Mouse (Mus musculus): ENCODE measurements around the gene Aaas. TPM values are rescaled to one million over a fixed set of nuclear protein-coding genes. Genes with fewer than 3 reads are reported as not detected.

Gene Aaas
- polyA plus RNA-seq (2015; fragmentation: Nextera tagmentation; extraction: Ambion mirVana), result 72.9 and 80.6 TPM in 2 replicates

DNA sequence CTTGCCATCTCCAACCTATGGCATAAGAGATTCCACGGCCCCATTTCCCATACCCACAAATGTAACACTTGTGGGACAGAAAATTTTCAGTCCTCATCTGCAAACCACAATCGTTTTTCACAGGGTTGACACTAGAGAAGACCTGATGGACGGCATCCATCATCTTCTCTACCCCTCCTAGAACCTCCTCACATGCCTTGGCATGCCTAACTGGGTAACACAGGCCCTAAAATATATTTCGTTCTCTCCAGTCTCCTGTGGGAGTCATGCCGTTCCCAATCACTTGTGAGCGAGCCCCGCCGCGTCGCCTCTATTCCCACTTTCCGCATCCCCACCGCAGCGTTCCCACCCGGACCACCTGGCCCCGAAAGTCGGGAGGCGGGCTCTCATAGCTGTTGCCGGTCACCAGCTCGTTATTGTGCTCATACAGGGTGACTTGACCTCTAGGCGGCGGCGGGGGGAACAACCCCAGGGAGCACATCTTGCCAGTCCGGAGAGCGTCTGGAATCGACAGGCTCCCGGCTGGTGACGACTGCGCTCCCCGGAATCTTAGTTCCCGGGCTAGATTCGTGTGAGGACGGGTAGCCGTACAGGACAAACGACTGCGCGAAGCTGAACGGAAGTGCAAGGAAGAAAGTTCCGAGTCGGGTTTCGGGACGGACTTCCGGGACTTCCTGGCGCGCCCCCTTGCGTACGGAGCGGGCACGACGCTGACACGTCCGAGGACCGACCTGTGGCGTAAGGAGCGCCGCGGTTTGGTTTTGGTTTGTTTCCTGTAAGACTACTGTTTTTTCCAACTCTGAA lies at the start of gene Aaas:
Gene Aaas (minus strand): TSS at position 634 of the 804 bp plus-strand sequence.
- WGBS, result under 1% methylated on average over 56 of the region's 56 CpGs
- no peaks in the 10 kb centered on the region for H3K9me3 ChIP-seq

GRCm38 (mm10) chr15:102399229-102400221 lies 49.0 kb upstream of the Aaas start:
- peak overlapping the region; percentile 76 for H3K9ac ChIP-seq
- ATAC-seq (ENCODE audit: insufficient number of reproducible peaks, insufficient read depth, low FRiP score, low TSS enrichment, low read depth), result peak; percentile 68; the same call in 1 of the 2 replicates
- peaks cover 27% of the 10 kb centered on the region for H3K4me1 ChIP-seq
- H3K27ac ChIP-seq, result peak overlapping the region; percentile 89
- peak overlapping the region; percentile 80 for H3K4me2 ChIP-seq
- no peaks in the 10 kb centered on the region for H3K36me3 ChIP-seq
- peak overlapping the region; percentile 49 for H3K4me3 ChIP-seq
- H3K27me3 ChIP-seq, result no peaks in the 10 kb centered on the region
- WGBS, result 3% methylated on average over 34 of the region's 34 CpGs
- H3K9me3 ChIP-seq, result no peaks in the 10 kb centered on the region

More for the DNA sequence above, at the start of gene Aaas:
- H3K4me1 ChIP-seq, result peaks cover 16% of the 10 kb centered on the region
- peak within 1 kb of the TSS; percentile 81 for H3K4me2 ChIP-seq
- H3K27me3 ChIP-seq, result no peaks in the 10 kb centered on the region
- H3K9ac ChIP-seq, result peak within 1 kb of the TSS; percentile 88
- peak; percentile 78; the same call in 1 of the 2 replicates for ATAC-seq (ENCODE audit: insufficient number of reproducible peaks, insufficient read depth, low FRiP score, low TSS enrichment, low read depth)
- H3K4me3 ChIP-seq, result peak within 1 kb of the TSS; percentile 83
- peaks cover 26% of the 10 kb centered on the region for H3K36me3 ChIP-seq
- H3K27ac ChIP-seq, result peak within 1 kb of the TSS; percentile 86

DNA sequence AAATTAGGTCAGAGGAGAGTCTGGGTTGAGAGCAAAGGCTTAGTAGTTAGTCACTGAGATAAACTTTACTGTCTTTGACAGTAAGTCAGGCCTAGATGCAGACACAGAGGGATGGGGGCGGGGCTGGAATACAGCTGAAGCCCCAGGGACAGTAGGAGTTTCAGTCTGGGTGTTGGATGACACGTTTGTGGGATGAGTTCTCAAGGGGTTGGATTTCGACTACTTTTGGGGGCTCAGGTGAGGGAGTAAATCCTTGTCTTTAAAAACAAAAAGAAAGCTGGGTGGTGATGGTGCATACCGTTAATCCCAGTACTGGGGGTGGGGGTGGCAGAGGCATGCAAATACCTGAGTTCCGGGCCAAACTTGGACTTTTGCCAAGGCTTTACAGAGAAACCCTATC lies 48.1 kb upstream of the Aaas start:
- Histone ChIP-seq H3K4me3 (peak overlapping the region; percentile 49; the same call in 1 of the 2 replicates), H3K27ac (peak overlapping the region; percentile 89; the same call in 1 of the 2 replicates), H3K9me3 (no peaks in the 10 kb centered on the region), H3K4me2 (peak overlapping the region; percentile 80), H3K36me3 (no peaks in the 10 kb centered on the region), H3K4me1 (peaks cover 27% of the 10 kb centered on the region), H3K9ac (no peak overlapping the region), H3K27me3 (no peaks in the 10 kb centered on the region)
- 19% methylated on average over 5 of the region's 5 CpGs for WGBS
- no peak for ATAC-seq (ENCODE audit: insufficient number of reproducible peaks, insufficient read depth, low FRiP score, low TSS enrichment, low read depth)

- no peak overlapping the region for H3K27ac ChIP-seq
- WGBS, result 10% methylated on average over 3 of the region's 3 CpGs
Measured at GRCm38 (mm10) chr15:102395061-102395460, 44.5 kb upstream of the Aaas start.

GRCm38 (mm10) chr15:102393584-102394014 lies 43.0 kb upstream of the Aaas start:
- Histone ChIP-seq H3K27ac (no peak overlapping the region), H3K4me3 (no peak overlapping the region), H3K27me3 (no peaks in the 10 kb centered on the region), H3K9ac (no peak overlapping the region), H3K9me3 (no peaks in the 10 kb centered on the region), H3K4me1 (peaks cover 5% of the 10 kb centered on the region), H3K36me3 (no peaks in the 10 kb centered on the region), H3K4me2 (no peak overlapping the region)
- ATAC-seq (ENCODE audit: insufficient number of reproducible peaks, insufficient read depth, low FRiP score, low TSS enrichment, low read depth), result no peak

More at GRCm38 (mm10) chr15:102395061-102395460, 44.5 kb upstream of the Aaas start:
- Histone ChIP-seq H3K4me1 (peaks cover 20% of the 10 kb centered on the region), H3K36me3 (no peaks in the 10 kb centered on the region), H3K4me3 (no peak overlapping the region), H3K4me2 (no peak overlapping the region), H3K27me3 (no peaks in the 10 kb centered on the region), H3K9ac (no peak overlapping the region), H3K9me3 (no peaks in the 10 kb centered on the region)
- no peak for ATAC-seq (ENCODE audit: insufficient number of reproducible peaks, insufficient read depth, low FRiP score, low TSS enrichment, low read depth)

- Histone ChIP-seq H3K27me3 (no peaks in the 10 kb centered on the region), H3K36me3 (no peaks in the 10 kb centered on the region), H3K9me3 (no peaks in the 10 kb centered on the region), H3K27ac (no peak overlapping the region), H3K9ac (no peak overlapping the region), H3K4me1 (peaks cover 3% of the 10 kb centered on the region; the same call in 1 of the 2 replicates), H3K4me2 (no peak overlapping the region), H3K4me3 (no peak overlapping the region)
- no peak for ATAC-seq (ENCODE audit: insufficient number of reproducible peaks, insufficient read depth, low FRiP score, low TSS enrichment, low read depth)
- 54% methylated on average over 2 of the region's 2 CpGs for WGBS
Measured at GRCm38 (mm10) chr15:102392520-102392919, 41.9 kb upstream of the Aaas start.

- no peaks in the 10 kb centered on the region for H3K36me3 ChIP-seq
- WGBS, result 79% methylated on average over 3 of the region's 3 CpGs
Measured at GRCm38 (mm10) chr15:102388942-102389341, 38.4 kb upstream of the Aaas start.

GRCm38 (mm10) chr15:102386640-102387039 lies 36.1 kb upstream of the Aaas start:
- Histone ChIP-seq H3K36me3 (no peaks in the 10 kb centered on the region), H3K9me3 (no peaks in the 10 kb centered on the region), H3K27ac (no peak overlapping the region), H3K4me2 (no peak overlapping the region), H3K9ac (no peak overlapping the region), H3K4me1 (no peaks in the 10 kb centered on the region), H3K4me3 (no peak overlapping the region), H3K27me3 (no peaks in the 10 kb centered on the region)
- ATAC-seq (ENCODE audit: insufficient number of reproducible peaks, insufficient read depth, low FRiP score, low TSS enrichment, low read depth), result no peak
- 55% methylated on average over 9 of the region's 9 CpGs for WGBS

More at GRCm38 (mm10) chr15:102388942-102389341, 38.4 kb upstream of the Aaas start:
- Histone ChIP-seq H3K9ac (no peak overlapping the region), H3K27ac (no peak overlapping the region), H3K4me2 (no peak overlapping the region), H3K27me3 (no peaks in the 10 kb centered on the region), H3K4me1 (no peaks in the 10 kb centered on the region), H3K4me3 (no peak overlapping the region), H3K9me3 (no peaks in the 10 kb centered on the region)
- ATAC-seq (ENCODE audit: insufficient number of reproducible peaks, insufficient read depth, low FRiP score, low TSS enrichment, low read depth), result no peak

GRCm38 (mm10) chr15:102383671-102384070 lies 33.1 kb upstream of the Aaas start:
- Histone ChIP-seq H3K9me3 (no peaks in the 10 kb centered on the region), H3K27me3 (no peaks in the 10 kb centered on the region), H3K4me2 (no peak overlapping the region), H3K4me1 (peaks cover 3% of the 10 kb centered on the region; the same call in 1 of the 2 replicates), H3K27ac (no peak overlapping the region), H3K4me3 (no peak overlapping the region), H3K9ac (no peak overlapping the region), H3K36me3 (no peaks in the 10 kb centered on the region)
- ATAC-seq (ENCODE audit: insufficient number of reproducible peaks, insufficient read depth, low FRiP score, low TSS enrichment, low read depth), result no peak
- WGBS, result 92% methylated on average over 6 of the region's 6 CpGs

DNA sequence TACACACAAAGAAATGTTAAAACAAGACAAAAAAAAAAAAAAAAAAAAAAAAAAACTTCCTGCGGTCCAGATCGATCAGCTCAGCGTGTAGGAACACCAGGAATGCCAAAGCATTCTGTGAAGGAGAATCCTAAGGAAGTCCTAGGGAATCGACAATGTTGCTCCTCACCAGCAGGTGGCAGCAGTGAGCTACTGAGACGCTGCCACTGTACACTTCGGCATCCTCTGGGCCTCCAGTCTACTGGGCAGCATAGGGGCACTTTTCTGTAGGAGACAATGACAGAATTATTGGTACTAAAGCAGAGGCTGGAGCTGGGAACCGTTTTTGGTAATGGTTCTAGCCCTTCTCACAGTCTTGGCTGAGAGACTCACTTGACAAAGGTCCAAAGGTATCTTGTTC lies 31.0 kb upstream of the Aaas start:
- H3K27me3 ChIP-seq, result no peaks in the 10 kb centered on the region
- H3K36me3 ChIP-seq, result no peaks in the 10 kb centered on the region
- peaks cover 21% of the 10 kb centered on the region for H3K4me1 ChIP-seq
- H3K4me3 ChIP-seq, result no peak overlapping the region
- H3K27ac ChIP-seq, result no peak overlapping the region
- no peak overlapping the region for H3K9ac ChIP-seq
- WGBS, result 3% methylated on average over 7 of the region's 7 CpGs
- no peak overlapping the region for H3K4me2 ChIP-seq
- H3K9me3 ChIP-seq, result no peaks in the 10 kb centered on the region
- no peak for ATAC-seq (ENCODE audit: insufficient number of reproducible peaks, insufficient read depth, low FRiP score, low TSS enrichment, low read depth)

GRCm38 (mm10) chr15:102377810-102378262 lies 27.3 kb upstream of the Aaas start:
- Histone ChIP-seq H3K9me3 (no peaks in the 10 kb centered on the region), H3K27me3 (no peaks in the 10 kb centered on the region), H3K27ac (peak overlapping the region; percentile 92), H3K4me2 (peak overlapping the region; percentile 88), H3K36me3 (no peaks in the 10 kb centered on the region), H3K4me1 (peaks cover 29% of the 10 kb centered on the region), H3K9ac (peak overlapping the region; percentile 79; the same call in 1 of the 2 replicates), H3K4me3 (peak overlapping the region; percentile 58)
- peak; percentile 71 for ATAC-seq (ENCODE audit: insufficient number of reproducible peaks, insufficient read depth, low FRiP score, low TSS enrichment, low read depth)
- WGBS, result 2% methylated on average over 10 of the region's 10 CpGs
